Mouse (Mus musculus): Measurements from ENCODE around the gene Fastkd1. TPM values are rescaled to one million over a fixed set of nuclear protein-coding genes. Genes with fewer than 3 reads are reported as not detected.
"Not testable (repeated sequence)": the region's sequence is repeated elsewhere in the genome, so short reads cannot be mapped to it uniquely, and the experiment has no call there.

Gene Fastkd1
- polyA plus RNA-seq, 1 experiment from 2014 or later, result 3.4 TPM

GRCm38 (mm10) chr2:69700446-69700845 is 12.9 kb downstream of the Fastkd1 start:
- H3K36me3 ChIP-seq (replicated peaks), result peaks cover 17% of the 10 kb centered on the region; the same call in 1 of the 2 replicates
- no peaks in the 10 kb centered on the region for H3K4me1 ChIP-seq (replicated peaks)
- no peaks in the 10 kb centered on the region for H3K27me3 ChIP-seq
- no peak overlapping the region for H3K27ac ChIP-seq (replicated peaks)
- H3K9me3 ChIP-seq (replicated peaks), result no peaks in the 10 kb centered on the region
- no peak overlapping the region for H3K4me3 ChIP-seq (replicated peaks)
- no peak overlapping the region for H3K4me2 ChIP-seq
- no peak overlapping the region for H3K9ac ChIP-seq
- 82% methylated on average over 8 of the region's 8 CpGs for WGBS (ENCODE audit: insufficient replicate concordance)
- no peak for ATAC-seq (ENCODE audit: insufficient read depth)

GRCm38 (mm10) chr2:69693501-69693900 is 19.8 kb downstream of the Fastkd1 start:
- no peaks in the 10 kb centered on the region for H3K4me1 ChIP-seq (replicated peaks)
- H3K36me3 ChIP-seq (replicated peaks), result peaks cover 16% of the 10 kb centered on the region; the same call in 1 of the 2 replicates
- no peak overlapping the region for H3K27ac ChIP-seq (replicated peaks)
- no peak overlapping the region for H3K4me2 ChIP-seq
- ATAC-seq (ENCODE audit: insufficient read depth), result no peak
- no peak overlapping the region for H3K9ac ChIP-seq
- no peaks in the 10 kb centered on the region for H3K9me3 ChIP-seq (replicated peaks)
- WGBS (ENCODE audit: insufficient replicate concordance), result 83% methylated on average over 11 of the region's 11 CpGs
- no peak overlapping the region for H3K4me3 ChIP-seq (replicated peaks)
- no peaks in the 10 kb centered on the region for H3K27me3 ChIP-seq

- no peaks in the 10 kb centered on the region for H3K4me1 ChIP-seq (replicated peaks)
- H3K27me3 ChIP-seq, result no peaks in the 10 kb centered on the region
- no peak overlapping the region for H3K9ac ChIP-seq
- ATAC-seq (ENCODE audit: insufficient read depth), result no peak
- H3K36me3 ChIP-seq (replicated peaks), result peaks cover 16% of the 10 kb centered on the region; the same call in 1 of the 2 replicates
- WGBS (ENCODE audit: insufficient replicate concordance), result 74% methylated on average over 6 of the region's 6 CpGs
- H3K27ac ChIP-seq (replicated peaks), result no peak overlapping the region
- no peak overlapping the region for H3K4me3 ChIP-seq (replicated peaks)
- H3K9me3 ChIP-seq (replicated peaks), result no peaks in the 10 kb centered on the region
- H3K4me2 ChIP-seq, result no peak overlapping the region
Observed at GRCm38 (mm10) chr2:69690843-69691242, 22.5 kb downstream of the Fastkd1 start.

GRCm38 (mm10) chr2:69690214-69690613 is 23.1 kb downstream of the Fastkd1 start:
- no peak overlapping the region for H3K9ac ChIP-seq
- H3K27ac ChIP-seq (replicated peaks), result no peak overlapping the region
- no peak for ATAC-seq (ENCODE audit: insufficient read depth)
- WGBS (ENCODE audit: insufficient replicate concordance), result 77% methylated on average over 3 of the region's 3 CpGs
- no peaks in the 10 kb centered on the region for H3K4me1 ChIP-seq (replicated peaks)
- H3K36me3 ChIP-seq (replicated peaks), result peaks cover 16% of the 10 kb centered on the region; the same call in 1 of the 2 replicates
- H3K4me2 ChIP-seq, result no peak overlapping the region
- no peak overlapping the region for H3K4me3 ChIP-seq (replicated peaks)
- H3K27me3 ChIP-seq, result no peaks in the 10 kb centered on the region
- no peaks in the 10 kb centered on the region for H3K9me3 ChIP-seq (replicated peaks)

- WGBS (ENCODE audit: insufficient replicate concordance), result 74% methylated on average over 3 of the region's 3 CpGs
- no peak for ATAC-seq (ENCODE audit: insufficient read depth)
- H3K4me3 ChIP-seq (replicated peaks), result no peak overlapping the region
Observed at GRCm38 (mm10) chr2:69684488-69684887, 28.8 kb downstream of the Fastkd1 start.

GRCm38 (mm10) chr2:69683036-69683805 is 30.1 kb downstream of the Fastkd1 start:
- no peak for ATAC-seq (ENCODE audit: insufficient read depth)
- Histone ChIP-seq H3K4me1 (replicated peaks) (no peaks in the 10 kb centered on the region), H3K27me3 (no peaks in the 10 kb centered on the region), H3K4me3 (replicated peaks) (no peak overlapping the region), H3K4me2 (no peak overlapping the region), H3K9ac (no peak overlapping the region), H3K36me3 (replicated peaks) (no peaks in the 10 kb centered on the region), H3K27ac (replicated peaks) (no peak overlapping the region), H3K9me3 (replicated peaks) (no peaks in the 10 kb centered on the region)
- WGBS (ENCODE audit: insufficient replicate concordance), result 77% methylated on average over 13 of the region's 13 CpGs

More at GRCm38 (mm10) chr2:69684488-69684887, 28.8 kb downstream of the Fastkd1 start:
- Histone ChIP-seq H3K36me3 (replicated peaks) (0 out of 2 replicates have a peak, but pooled peaks cover 1% of the 10 kb centered on the region), H3K27me3 (no peaks in the 10 kb centered on the region), H3K9ac (no peak overlapping the region), H3K4me1 (replicated peaks) (no peaks in the 10 kb centered on the region), H3K9me3 (replicated peaks) (no peaks in the 10 kb centered on the region), H3K4me2 (no peak overlapping the region), H3K27ac (replicated peaks) (no peak overlapping the region)

GRCm38 (mm10) chr2:69681931-69682330 is 31.4 kb downstream of the Fastkd1 start:
- WGBS (ENCODE audit: insufficient replicate concordance), result 65% methylated on average over 4 of the region's 4 CpGs
- Histone ChIP-seq H3K9ac (no peak overlapping the region), H3K9me3 (replicated peaks) (no peaks in the 10 kb centered on the region), H3K27ac (replicated peaks) (no peak overlapping the region), H3K4me1 (replicated peaks) (no peaks in the 10 kb centered on the region), H3K27me3 (no peaks in the 10 kb centered on the region), H3K4me2 (no peak overlapping the region), H3K4me3 (replicated peaks) (no peak overlapping the region), H3K36me3 (replicated peaks) (no peaks in the 10 kb centered on the region)
- ATAC-seq (ENCODE audit: insufficient read depth), result no peak

GRCm38 (mm10) chr2:69679990-69680389 is 33.3 kb downstream of the Fastkd1 start:
- no peak for ATAC-seq (ENCODE audit: insufficient read depth)
- no peaks in the 10 kb centered on the region for H3K4me1 ChIP-seq (replicated peaks)
- no peaks in the 10 kb centered on the region for H3K36me3 ChIP-seq (replicated peaks)
- no peak overlapping the region for H3K27ac ChIP-seq (replicated peaks)
- no peak overlapping the region for H3K9ac ChIP-seq
- WGBS (ENCODE audit: insufficient replicate concordance), result 47% methylated on average over 6 of the region's 6 CpGs
- no peak overlapping the region for H3K4me2 ChIP-seq
- no peak overlapping the region for H3K4me3 ChIP-seq (replicated peaks)
- H3K9me3 ChIP-seq (replicated peaks), result no peaks in the 10 kb centered on the region
- no peaks in the 10 kb centered on the region for H3K27me3 ChIP-seq

GRCm38 (mm10) chr2:69677215-69677614 is 36.1 kb downstream of the Fastkd1 start:
- H3K9ac ChIP-seq; H3K27ac ChIP-seq (replicated peaks); H3K27me3 ChIP-seq; H3K4me1 ChIP-seq (replicated peaks); ATAC-seq (ENCODE audit: insufficient read depth); H3K9me3 ChIP-seq (replicated peaks); H3K4me2 ChIP-seq; H3K36me3 ChIP-seq (replicated peaks); H3K4me3 ChIP-seq (replicated peaks): not testable (repeated sequence)
- WGBS (ENCODE audit: insufficient replicate concordance), result 42% methylated on average over 2 of the region's 2 CpGs

- ATAC-seq (ENCODE audit: insufficient read depth), result no peak
- Histone ChIP-seq H3K4me3 (replicated peaks) (no peak overlapping the region), H3K4me1 (replicated peaks) (no peaks in the 10 kb centered on the region), H3K9ac (no peak overlapping the region), H3K9me3 (replicated peaks) (no peaks in the 10 kb centered on the region), H3K36me3 (replicated peaks) (no peaks in the 10 kb centered on the region), H3K27me3 (no peaks in the 10 kb centered on the region), H3K27ac (replicated peaks) (no peak overlapping the region), H3K4me2 (no peak overlapping the region)
- WGBS (ENCODE audit: insufficient replicate concordance), result 21% methylated on average over 2 of the region's 2 CpGs
Observed at GRCm38 (mm10) chr2:69676713-69677112, 36.6 kb downstream of the Fastkd1 start.

- ATAC-seq (ENCODE audit: insufficient read depth), result no peak
- no peaks in the 10 kb centered on the region for H3K27me3 ChIP-seq
- 77% methylated on average over 9 of the region's 9 CpGs for WGBS (ENCODE audit: insufficient replicate concordance)
- no peak overlapping the region for H3K4me3 ChIP-seq (replicated peaks)
- H3K4me2 ChIP-seq, result no peak overlapping the region
- H3K4me1 ChIP-seq (replicated peaks), result no peaks in the 10 kb centered on the region
- no peaks in the 10 kb centered on the region for H3K36me3 ChIP-seq (replicated peaks)
- no peak overlapping the region for H3K27ac ChIP-seq (replicated peaks)
- H3K9me3 ChIP-seq (replicated peaks), result no peaks in the 10 kb centered on the region
- H3K9ac ChIP-seq, result no peak overlapping the region
Observed at GRCm38 (mm10) chr2:69675266-69675665, 38.0 kb downstream of the Fastkd1 start.

GRCm38 (mm10) chr2:69673723-69674122 is 39.6 kb downstream of the Fastkd1 start:
- 53% methylated on average over 5 of the region's 5 CpGs for WGBS (ENCODE audit: insufficient replicate concordance)

More at GRCm38 (mm10) chr2:69673723-69674122, 39.6 kb downstream of the Fastkd1 start:
- H3K9ac ChIP-seq, result no peak overlapping the region
- no peaks in the 10 kb centered on the region for H3K4me1 ChIP-seq (replicated peaks)
- H3K9me3 ChIP-seq (replicated peaks), result no peaks in the 10 kb centered on the region
- no peaks in the 10 kb centered on the region for H3K36me3 ChIP-seq (replicated peaks)
- no peak overlapping the region for H3K27ac ChIP-seq (replicated peaks)
- no peaks in the 10 kb centered on the region for H3K27me3 ChIP-seq
- no peak overlapping the region for H3K4me3 ChIP-seq (replicated peaks)
- ATAC-seq (ENCODE audit: insufficient read depth), result no peak
- no peak overlapping the region for H3K4me2 ChIP-seq

Data from liver, embryonic 15.5 days (tissue).